Mouse (Mus musculus): ENCODE data around the gene Fam185a. TPM values are rescaled to one million over a fixed set of nuclear protein-coding genes. Genes with fewer than 3 reads are reported as not detected.

The Fam185a gene
- 10 to 100 TPM; 12.8 to 13.2 TPM for total RNA-seq (2021)
- long read RNA-seq, experiment 1, transcript Fam185a-201 (8 exons, 3,027 nt), result major isoform, 14 of 21 reads
- long read RNA-seq, experiment 1, partial matches to known transcripts, result 1 of 21 reads
- long read RNA-seq, experiment 1, other reads (novel, unspliced or antisense), result 5 of 21 reads
- long read RNA-seq, experiment 2, transcript Fam185a-201 (8 exons, 3,027 nt), result major isoform, 21 of 30 reads
- long read RNA-seq, experiment 2, partial matches to known transcripts, result 1 of 30 reads
- long read RNA-seq, experiment 2, other reads (novel, unspliced or antisense), result 5 of 30 reads

- DNase-seq (ENCODE audit: low spot score in 2 of 2), result peak; percentile 95 to 99
- intact Hi-C loops (cut with DNase I), result loop anchor here (5.0 kb wide), 1 partner anchor 153 kb away; no protein-coding TSS in a partner anchor
Measured at GRCm38 (mm10) chr5:21424614-21425602, at the start of gene Fam185a, which contains the start of gene Ccdc146. TSS of gene Fam185a (plus strand) at chr5:21424958. TSS of gene Ccdc146 (minus strand) at chr5:21424677.

DNA sequence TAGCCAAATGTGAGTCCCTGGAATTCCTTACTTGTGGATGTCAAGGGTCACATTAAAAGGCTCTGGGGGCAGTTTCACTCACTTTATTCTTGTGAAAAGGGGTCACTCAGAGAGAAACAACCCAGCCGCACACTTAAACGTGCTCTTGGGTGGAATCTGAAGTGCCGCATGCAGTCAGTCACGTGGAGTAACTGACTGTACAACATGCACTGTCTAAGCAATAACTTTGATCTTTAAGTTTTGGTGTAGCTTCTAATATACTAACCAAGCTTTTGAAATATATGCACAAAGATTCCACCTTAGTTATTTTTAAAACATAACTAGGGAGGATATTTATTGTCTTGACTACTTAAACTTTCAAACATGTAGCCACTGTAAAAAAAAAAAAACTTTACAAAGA, 47.8 kb upstream of the Fam185a start:
- no peak for DNase-seq (ENCODE audit: low spot score in 2 of 2)
- intact Hi-C loops (cut with DNase I), result no loop called here

- DNase-seq (ENCODE audit: low spot score in 2 of 2), result no peak
- intact Hi-C loops (cut with DNase I), result no loop called here
Measured at GRCm38 (mm10) chr5:21378397-21378796, 46.4 kb upstream of the Fam185a start.

GRCm38 (mm10) chr5:21381986-21382385, 42.8 kb upstream of the Fam185a start:
- no peak for DNase-seq (ENCODE audit: low spot score in 2 of 2)
- intact Hi-C loops (cut with DNase I), result no loop called here

DNA sequence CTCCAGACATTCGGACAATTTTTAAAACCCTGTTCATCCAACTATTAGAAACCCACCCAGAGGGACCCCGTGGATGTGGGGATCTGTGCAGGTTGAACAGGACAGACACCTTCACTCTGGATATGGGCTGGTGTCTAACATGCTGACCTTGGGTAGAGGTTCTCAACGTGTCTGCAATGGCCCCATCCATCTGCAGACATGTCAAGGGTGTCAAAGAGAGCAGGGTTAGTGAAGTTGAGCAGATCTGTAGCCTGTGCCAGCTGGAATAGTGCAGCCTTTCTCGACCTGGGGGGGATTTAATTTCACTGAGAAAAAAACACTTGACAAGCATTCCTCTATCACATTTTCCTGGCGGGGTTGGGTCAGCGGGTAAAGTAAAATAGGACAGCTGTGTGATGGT, 42.1 kb upstream of the Fam185a start:
- intact Hi-C loops (cut with DNase I), result no loop called here
- no peak for DNase-seq (ENCODE audit: low spot score in 2 of 2)

DNA sequence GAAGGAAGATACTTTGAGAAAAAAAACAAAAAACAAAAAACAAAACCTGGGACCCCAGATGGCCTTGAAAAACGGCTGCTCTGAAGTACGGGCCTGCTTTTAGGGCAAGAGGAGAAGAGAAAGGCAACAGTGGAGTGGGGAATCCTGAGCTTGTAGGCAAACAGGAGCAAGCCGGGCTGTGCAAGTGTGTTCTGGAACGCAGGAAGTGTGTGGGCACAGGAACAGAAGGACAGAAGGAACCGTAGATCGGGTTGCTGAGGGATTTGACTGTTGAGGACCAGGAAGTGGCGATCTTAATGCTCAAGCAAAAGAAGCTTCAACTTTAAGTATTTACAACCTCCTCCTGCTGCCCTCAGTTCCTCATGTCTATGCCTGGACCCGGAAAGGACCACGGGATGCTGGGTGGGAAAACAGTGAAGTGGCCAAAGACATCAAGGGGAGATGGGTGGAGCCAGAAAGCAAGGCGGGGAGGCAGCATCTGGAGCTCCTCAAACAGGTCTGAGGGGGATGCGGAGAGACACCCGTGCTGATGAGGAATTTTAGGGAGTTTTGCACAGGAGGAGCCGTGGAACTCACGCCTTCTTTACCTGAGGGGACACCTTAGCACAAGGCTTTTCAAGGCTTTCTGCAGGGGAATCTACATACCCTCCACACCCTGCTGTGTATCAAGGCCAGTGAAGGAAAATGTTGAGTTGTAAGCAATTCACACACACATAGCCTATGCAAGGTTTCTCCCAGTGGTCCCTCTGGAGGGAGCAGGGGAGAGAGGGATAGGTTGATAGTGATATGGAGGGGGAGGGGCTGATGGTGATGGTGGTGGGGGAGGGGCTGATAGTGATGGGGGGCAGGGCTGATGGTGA, 41.1 kb upstream of the Fam185a start:
- peak; percentile 8 to 22 for DNase-seq (ENCODE audit: low spot score in 2 of 2)

GRCm38 (mm10) chr5:21384252-21384960, 40.4 kb upstream of the Fam185a start:
- intact Hi-C loops (cut with DNase I), result no loop called here
- no peak for DNase-seq (ENCODE audit: low spot score in 2 of 2)

More for the DNA sequence above, 41.1 kb upstream of the Fam185a start:
- intact Hi-C loops (cut with DNase I), result no loop called here

GRCm38 (mm10) chr5:21384976-21385375, 39.8 kb upstream of the Fam185a start:
- DNase-seq (ENCODE audit: low spot score in 2 of 2), result no peak
- intact Hi-C loops (cut with DNase I), result no loop called here

DNA sequence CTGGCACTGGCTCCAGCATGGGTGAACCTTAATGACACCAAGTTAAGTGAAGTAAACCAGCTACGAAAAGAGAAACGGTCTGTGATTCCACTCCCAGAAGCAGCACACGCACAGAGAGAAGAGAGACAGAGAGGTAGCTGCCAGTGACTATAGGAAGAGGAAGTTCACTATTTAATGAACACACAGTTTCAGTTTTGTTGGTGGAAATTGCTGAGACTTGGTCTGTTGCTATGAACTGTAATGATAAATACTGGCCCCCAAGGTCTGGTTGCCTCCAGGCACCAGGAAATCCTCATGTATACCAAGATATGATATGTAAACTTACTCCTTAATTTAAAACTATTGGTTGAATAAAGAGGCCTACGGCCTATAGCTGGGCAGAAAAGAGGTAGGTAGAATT, 38.3 kb upstream of the Fam185a start:
- intact Hi-C loops (cut with DNase I), result no loop called here
- DNase-seq (ENCODE audit: low spot score in 2 of 2), result no peak

DNA sequence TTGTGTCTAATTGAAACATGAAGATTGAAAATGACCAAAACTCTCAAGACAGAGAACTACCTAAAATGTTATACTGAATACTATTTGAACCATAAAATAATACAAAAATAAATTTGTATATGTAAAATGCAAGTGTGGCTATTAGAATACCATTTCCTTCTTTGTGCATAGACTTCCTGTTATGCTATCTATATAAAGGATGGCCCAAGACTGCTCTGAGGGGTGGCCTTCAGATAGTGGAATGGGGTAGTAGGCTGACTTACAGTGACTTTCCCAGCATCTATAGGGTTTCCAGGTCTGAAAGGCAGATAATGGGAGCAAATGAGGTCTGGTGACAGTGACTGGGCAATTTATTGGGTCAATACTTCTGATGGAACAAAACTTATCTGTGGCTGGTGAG, 37.4 kb upstream of the Fam185a start:
- intact Hi-C loops (cut with DNase I), result no loop called here
- no peak for DNase-seq (ENCODE audit: low spot score in 2 of 2)

- no peak for DNase-seq (ENCODE audit: low spot score in 2 of 2)
- intact Hi-C loops (cut with DNase I), result no loop called here
Measured at GRCm38 (mm10) chr5:21388855-21389254, 35.9 kb upstream of the Fam185a start.

DNA sequence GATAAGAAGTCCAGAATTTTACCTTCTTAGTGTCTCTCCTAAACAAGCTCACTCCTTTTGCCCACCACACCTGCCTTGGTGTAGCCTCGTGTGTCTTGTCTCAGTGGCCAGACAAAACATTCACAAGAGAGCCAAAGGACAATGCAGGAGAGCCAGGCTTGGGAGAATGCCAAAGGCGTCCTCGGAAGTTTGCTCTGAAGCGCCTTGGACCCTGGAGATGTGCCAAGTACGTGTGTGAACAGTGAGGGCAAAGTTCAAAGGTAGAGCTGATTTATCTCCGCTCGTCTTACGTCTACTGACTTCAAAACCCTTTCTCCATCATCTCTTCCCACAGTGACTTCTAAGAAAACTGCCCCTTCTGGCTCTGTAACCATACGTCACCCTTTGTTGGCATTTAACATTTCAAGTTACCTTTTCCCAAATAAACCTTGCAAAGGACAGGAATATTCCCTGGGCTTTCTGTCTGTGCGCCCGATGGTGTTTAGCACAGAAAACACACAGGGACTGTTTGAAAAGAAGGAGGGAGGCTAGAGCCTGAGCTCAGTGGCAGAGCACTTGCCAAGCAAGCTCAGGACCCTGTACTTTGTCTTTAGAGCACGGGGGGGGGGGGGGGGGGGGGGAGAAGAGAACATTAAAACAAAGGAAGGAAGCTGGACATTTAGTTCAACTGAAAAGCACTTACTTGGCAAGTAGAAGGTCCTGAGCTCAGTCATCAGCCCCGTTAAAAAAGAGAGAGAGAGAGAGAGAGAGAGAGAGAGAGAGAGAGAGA, 33.0 kb upstream of the Fam185a start:
- intact Hi-C loops (cut with DNase I), result no loop called here

DNA sequence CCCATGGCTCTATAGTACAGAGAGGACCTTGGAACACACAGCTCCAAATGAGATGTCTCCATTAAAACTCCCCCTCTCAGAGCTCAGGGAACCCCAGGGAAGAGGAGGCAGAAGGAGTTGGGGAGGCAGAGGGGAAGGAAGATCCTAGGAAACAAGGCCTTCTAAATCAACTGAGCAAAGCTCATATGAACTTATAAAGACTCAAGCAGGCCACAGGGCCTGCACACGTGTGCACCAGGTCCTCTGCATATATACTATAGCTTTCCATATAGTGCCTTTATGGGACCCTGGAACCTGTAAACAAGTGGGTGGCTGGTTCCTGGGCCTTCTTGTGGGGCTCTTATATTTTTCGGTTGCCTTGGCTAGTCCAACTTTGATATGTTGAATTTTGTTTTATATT, 30.2 kb upstream of the Fam185a start:
- no peak for DNase-seq (ENCODE audit: low spot score in 2 of 2)
- intact Hi-C loops (cut with DNase I), result no loop called here

More for the DNA sequence above, 33.0 kb upstream of the Fam185a start:
- no peak for DNase-seq (ENCODE audit: low spot score in 2 of 2)

GRCm38 (mm10) chr5:21395205-21395840, 29.4 kb upstream of the Fam185a start:
- DNase-seq (ENCODE audit: low spot score in 2 of 2), result no peak
- intact Hi-C loops (cut with DNase I), result no loop called here

GRCm38 (mm10) chr5:21411261-21411666, 13.5 kb upstream of the Fam185a start:
- DNase-seq (ENCODE audit: low spot score in 2 of 2), result peak in 1 of 2 experiments; percentile 6

DNA sequence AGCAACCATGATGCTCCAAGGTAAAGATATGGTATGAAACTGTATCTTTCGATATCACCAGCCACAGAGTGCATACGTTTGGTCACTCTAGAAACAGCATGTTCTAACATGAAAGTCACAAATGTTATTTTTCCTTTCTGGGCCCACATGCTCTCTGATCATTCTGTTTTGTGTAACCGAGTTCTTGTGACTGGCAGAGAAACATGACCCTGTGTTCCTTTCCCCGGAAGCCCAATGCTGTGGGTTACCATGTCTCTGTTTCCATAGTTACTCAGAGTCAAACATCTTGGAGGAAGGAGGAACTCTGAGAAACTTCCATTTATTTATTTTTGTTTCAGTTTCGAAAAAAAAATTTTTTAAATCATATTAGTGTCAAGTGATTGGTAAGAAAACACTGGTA, 12.7 kb upstream of the Fam185a start:
- no peak for DNase-seq (ENCODE audit: low spot score in 2 of 2)
- intact Hi-C loops (cut with DNase I), result no loop called here

More at GRCm38 (mm10) chr5:21411261-21411666, 13.5 kb upstream of the Fam185a start:
- intact Hi-C loops (cut with DNase I), result no loop called here

- DNase-seq (ENCODE audit: low spot score in 2 of 2), result no peak
- intact Hi-C loops (cut with DNase I), result no loop called here
Measured at GRCm38 (mm10) chr5:21413322-21413721, 11.4 kb upstream of the Fam185a start.

Data from left cerebral cortex, postnatal 14 days (tissue).